Mouse (Mus musculus) yolk sac, embryonic 10.5 days (tissue): Measurements from ENCODE around the gene Pigf.

ENCODE experiments used
- DNase-seq: peaks from one replicate; pipeline ENCODE4 v3.0.0-alpha.2; 2017; ENCODE audit warnings: low spot score

The Pigf gene

GRCm38 (mm10) chr17:86967536-86968525 is 57.4 kb downstream of the Pigf start:
- DNase-seq: no peak

GRCm38 (mm10) chr17:86967048-86967447 is 58.2 kb downstream of the Pigf start:
- DNase-seq: no peak

GRCm38 (mm10) chr17:86966040-86966439 is 59.2 kb downstream of the Pigf start:
- DNase-seq: no peak

GRCm38 (mm10) chr17:86965121-86965520 is 60.1 kb downstream of the Pigf start:
- no peak for DNase-seq

GRCm38 (mm10) chr17:86964502-86964901 is 60.7 kb downstream of the Pigf start:
- peak; percentile 82 for DNase-seq

- peak; percentile 7 for DNase-seq
These were observed 61.2 kb downstream of the Pigf start for GRCm38 (mm10) chr17:86964041-86964440.

- no peak for DNase-seq
These were observed 61.7 kb downstream of the Pigf start for GRCm38 (mm10) chr17:86963586-86963902.

GRCm38 (mm10) chr17:86962894-86963585 is 62.2 kb downstream of the Pigf start, which contains the start of gene Rhoq:
TSS of gene Rhoq (plus strand) at chr17:86963082.
- DNase-seq: peak; percentile 90

- DNase-seq: peak; percentile 74
These were observed 62.8 kb downstream of the Pigf start for GRCm38 (mm10) chr17:86962297-86962893.

- no peak for DNase-seq
These were observed 63.8 kb downstream of the Pigf start for GRCm38 (mm10) chr17:86961301-86961841.

GRCm38 (mm10) chr17:86957968-86958367 is 67.2 kb downstream of the Pigf start:
- DNase-seq: no peak

- DNase-seq: no peak
These were observed 68.0 kb downstream of the Pigf start for GRCm38 (mm10) chr17:86957239-86957638.

- no peak for DNase-seq
These were observed 76.4 kb downstream of the Pigf start for GRCm38 (mm10) chr17:86948801-86949200.

GRCm38 (mm10) chr17:86947840-86948796 is 77.1 kb downstream of the Pigf start, which contains the start of gene Atp6v1e2:
TSS of gene Atp6v1e2 (minus strand) at chr17:86947897.
- DNase-seq: no peak
